Mouse (Mus musculus) lung, adult 18-20 months (tissue): Measurements from ENCODE around the gene Tsc22d1.

Experiments
- DNase-seq, 2 experiments: peaks; one replicate each; pipeline ENCODE4 v3.0.0; 2022; ENCODE audit warnings: mixed read lengths in 2 of 2

Gene Tsc22d1

DNA sequence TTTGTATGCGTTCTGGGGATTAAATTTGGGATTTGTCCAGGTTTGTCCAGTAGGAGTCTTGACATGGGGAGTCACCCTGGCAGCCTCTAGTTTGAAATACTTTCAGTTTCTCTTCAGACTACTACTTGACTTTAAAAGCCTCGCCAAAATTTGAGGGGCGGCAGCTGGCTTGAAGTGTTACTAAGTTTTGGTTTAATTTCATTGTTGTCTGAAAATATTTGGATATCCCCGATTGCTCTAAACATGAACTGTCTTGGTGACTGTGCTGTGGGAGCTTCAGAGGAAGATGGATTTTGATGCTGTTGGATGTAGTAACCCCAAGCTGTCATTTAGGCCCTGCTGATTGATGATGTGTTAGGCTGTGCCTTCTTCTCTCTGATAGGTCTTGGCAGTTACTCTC is 34.2 kb downstream of the Tsc22d1 start:
- DNase-seq: peak; percentile 32 to 56

DNA sequence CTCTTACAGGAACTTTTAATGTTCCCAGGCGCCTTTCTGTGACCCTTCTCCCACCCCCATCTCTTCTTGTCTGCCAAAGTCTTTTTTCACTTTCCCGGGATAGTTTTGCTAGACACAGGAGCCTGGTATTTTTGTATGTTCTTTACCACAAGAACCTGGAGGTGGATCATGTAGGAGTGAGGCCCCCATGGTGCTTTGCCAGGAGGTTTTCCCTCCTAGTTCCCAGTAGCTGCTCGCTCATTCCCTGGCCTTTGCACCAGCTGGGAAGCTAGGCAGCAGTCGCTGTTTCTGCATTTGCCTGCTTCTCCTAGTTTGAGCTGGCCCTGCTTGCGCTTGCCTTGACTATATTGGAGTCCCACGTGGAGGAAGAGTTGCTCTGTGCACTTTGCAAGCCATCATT is 36.2 kb downstream of the Tsc22d1 start:
- no peak for DNase-seq

DNA sequence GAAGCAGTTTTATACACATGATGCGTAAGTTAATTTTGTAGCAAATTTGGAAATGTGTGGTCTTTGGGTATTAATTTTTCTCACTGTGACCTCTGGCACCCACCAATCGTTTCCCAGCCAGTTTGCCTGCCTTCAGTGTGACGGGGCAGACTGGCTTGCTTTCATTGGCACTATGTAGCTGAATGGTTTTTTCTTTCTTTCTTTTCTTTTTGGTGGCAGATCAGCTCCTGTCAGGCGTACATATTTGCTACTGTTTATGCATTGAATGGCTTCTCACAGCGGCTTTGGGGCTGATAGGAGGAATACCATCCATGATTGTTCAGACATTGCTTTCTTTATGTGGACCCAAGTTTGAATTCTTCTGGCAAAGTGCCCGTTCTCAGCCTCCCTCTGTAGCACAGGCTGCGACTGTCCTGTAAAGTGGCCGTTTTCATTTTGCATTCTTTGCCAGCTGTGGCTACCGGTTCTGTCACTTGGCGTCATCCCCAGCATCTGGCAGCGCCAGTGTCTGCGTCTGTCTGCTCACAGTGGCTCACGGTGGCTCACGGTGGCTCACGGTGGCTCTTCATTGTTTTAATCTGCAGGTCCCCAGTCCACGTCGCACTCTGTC is 38.1 kb downstream of the Tsc22d1 start:
- DNase-seq: no peak

DNA sequence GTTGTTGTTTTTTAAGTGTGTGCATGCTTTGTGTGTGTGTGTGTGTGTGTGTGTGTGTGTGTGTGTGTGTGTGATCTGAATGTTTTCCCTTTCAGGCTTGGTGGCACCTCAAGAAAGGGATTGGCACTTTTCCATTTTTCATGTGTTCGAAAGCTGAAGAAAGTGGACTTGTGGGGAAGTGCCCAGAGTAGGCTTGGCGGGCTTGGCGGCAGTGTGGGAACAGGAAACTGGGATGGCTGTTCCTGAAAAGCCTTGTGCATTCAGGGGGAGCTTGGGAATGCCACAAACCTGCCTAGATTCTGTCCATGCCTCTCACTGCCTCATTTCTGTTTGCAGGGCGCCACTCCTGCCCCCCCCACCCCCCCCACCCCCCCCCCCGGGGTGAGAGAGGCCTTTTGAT is 39.9 kb downstream of the Tsc22d1 start:
- DNase-seq: no peak

DNA sequence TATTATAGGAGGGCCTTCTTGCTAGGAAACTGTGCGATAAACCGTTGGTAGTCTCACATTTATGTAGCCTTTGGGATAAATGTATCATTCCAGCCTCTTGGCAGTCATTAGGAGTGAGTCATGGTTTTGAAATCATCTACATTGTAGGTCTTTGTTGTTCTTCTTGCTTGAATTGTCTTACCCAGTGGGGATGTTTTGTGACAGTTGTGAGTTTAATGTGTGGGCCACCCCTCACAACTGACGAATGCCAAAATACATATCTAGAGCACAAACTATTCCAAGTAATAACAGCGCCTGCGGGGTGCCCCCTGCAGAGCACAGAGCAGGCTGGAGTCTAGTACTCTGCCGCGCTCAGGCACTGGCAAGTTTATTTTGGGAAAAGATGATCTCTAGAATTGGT is 40.4 kb downstream of the Tsc22d1 start:
- no peak for DNase-seq

DNA sequence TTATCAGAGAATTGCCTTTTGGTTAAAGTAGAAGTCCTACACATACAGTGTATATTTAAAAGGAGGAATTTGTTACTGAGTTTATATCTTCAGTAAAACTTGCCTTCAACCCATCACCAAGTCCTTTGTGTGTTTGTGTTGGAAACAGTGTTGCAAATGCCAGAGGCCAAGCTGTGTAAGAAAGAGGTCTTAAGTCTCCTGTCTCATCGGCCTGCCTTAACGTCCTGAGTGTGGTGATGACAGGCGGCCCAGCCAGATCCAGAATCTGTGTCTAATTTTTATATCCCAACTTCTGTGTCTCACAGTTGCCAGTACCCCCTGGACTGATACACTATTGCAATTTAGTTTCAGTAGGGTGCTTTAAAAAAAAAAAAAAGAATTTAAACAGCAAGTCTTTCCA is 42.9 kb downstream of the Tsc22d1 start:
- DNase-seq: no peak

DNA sequence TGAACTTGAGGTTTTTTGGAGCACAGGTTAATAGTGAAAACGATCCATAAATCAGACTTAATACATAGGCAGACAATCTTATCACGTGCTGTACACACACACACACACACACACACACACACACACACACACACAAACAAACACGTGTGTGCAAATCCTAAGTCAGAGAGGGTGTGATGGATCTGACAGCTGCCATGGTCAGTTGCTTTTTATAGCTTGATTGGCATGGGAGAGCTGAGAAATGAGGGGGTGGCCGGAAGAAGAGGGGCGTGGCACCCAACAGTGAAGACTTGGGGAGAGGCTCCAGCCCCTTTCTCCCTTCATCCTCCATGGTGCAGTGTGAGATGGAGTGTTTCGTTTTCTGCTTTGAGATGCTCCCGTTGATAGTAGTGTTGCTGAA is 45.4 kb downstream of the Tsc22d1 start:
- DNase-seq: no peak

DNA sequence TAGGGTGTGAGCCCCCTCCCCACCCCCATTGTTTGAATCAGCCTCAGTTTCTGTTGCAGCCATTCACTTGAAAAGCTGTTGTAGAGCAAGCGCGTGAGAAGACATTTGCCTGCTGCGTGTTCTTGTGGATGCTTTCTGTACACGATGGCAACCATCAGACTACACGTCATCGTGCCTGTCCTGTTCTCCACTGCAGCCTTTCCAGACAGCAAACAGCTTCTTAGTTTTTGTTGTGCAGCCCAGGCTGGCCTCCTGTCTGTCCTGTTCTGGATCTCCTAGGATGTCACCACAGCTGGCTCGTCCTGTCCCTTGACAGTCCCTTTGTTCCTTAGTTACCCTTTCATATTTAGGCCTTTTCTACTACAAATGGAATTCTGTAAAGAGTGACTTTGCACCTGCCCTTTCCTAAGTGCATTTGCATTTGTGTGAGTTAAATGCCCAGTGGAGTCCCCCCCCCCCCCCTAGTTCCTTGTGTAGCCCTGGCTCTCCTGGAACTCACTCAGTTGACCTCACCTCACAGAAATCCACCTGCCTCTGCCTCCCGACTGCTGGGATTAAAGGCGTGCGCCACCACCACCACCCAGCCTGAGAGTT is 46.5 kb downstream of the Tsc22d1 start:
- no peak for DNase-seq

DNA sequence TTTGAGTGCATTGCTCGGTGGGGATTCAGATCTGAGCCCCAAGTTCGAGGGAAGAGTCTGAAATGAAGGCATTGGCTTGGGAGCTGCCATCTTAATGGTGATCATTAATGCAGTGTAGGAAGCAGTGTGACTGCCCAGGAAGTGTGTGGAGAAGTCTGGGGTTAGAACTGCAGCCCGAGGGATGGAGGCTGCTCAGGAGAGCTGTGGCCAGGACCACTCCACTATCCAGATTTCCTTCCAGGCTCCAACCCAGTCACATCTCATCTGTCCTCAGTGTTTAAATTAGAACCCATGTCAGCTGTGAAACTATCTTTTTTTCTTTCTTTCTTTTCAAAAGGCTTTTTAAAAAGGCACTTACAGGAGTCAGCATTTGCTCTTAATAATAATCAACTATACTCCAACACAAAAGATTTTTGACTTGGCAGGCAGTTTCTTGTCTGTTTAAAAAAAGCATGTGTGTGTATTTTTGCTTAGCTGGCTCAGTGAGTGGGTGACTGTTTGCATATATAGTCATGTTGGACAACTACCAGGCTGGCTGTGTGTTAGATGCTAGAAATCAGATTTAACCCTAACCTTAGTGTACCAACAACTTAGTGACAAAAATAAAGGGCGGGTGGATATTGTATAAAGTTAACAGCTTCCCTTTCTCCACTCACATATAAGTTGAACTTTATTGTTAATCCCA is 48.8 kb downstream of the Tsc22d1 start:
- DNase-seq: no peak

DNA sequence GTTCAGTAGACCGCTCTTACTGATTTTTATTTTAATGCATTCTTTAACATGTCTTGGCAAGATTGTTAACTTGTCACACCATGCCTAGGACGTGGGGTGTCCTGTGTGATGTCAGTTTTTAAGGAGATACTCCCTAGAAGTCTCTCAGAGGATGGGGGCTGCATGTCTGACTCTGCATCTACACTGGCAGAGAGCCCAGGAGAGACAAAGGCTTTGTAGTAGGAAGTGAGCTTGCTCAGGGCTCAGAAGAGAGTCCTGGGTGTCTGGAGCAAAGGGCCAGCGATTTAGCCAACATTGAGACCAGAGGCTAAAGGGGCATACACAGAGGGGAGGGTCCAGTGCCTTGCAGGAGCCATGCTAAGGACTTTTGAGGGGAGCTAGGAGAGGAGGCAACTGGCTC is 50.2 kb downstream of the Tsc22d1 start:
- no peak for DNase-seq

DNA sequence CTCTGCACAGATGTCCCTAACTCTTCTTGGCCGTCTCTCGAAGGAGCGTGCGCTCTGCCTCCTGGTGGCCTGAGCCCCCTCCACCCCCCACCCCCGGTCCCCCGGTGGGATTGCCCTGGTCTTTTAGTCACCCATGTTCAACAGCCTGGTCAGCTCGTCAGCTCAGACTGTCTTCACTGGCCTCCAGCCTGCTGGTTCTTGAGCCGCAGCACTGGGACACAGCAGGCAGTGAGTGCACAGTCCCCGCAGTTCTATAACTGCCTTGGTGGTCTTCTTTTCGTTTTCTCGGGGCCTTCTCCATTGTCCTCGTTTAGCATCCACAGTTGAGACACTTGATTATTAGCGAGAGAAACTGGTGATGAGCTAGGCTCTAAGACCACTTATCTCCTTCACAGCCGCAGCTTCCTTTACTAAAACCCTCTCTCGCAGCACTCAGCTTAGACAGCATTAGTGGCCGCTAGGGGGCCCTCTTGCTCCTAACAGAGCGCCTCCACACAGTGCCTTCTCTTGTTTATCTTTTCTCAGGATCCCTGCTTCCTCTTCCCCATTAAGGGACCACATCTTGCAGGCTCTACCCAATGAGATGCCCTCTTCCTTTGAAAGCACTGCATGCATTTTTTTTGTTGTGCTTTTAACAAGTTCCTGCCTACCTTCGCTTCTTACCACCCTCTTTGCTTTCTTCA is 52.0 kb downstream of the Tsc22d1 start:
- peak; percentile 60 to 72 for DNase-seq

DNA sequence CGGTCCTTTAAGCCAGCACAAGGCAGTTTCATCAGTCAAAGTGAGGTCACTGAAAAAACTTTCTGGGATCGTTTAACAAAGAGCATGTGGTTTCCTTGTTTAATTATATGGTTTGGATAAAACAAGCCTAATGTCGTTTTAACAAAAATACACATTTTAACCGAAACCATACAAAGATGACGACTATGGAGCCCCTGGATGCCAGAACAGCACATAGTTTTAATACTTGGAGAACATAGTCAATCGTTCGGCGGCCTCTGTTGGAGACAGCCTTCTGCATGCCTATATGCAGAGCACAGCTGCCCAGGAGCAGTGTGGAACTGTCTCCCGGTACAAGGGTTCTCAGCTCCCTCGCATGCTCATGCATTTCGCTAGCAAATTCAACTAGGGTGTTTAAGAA is 53.2 kb downstream of the Tsc22d1 start:
- no peak for DNase-seq

DNA sequence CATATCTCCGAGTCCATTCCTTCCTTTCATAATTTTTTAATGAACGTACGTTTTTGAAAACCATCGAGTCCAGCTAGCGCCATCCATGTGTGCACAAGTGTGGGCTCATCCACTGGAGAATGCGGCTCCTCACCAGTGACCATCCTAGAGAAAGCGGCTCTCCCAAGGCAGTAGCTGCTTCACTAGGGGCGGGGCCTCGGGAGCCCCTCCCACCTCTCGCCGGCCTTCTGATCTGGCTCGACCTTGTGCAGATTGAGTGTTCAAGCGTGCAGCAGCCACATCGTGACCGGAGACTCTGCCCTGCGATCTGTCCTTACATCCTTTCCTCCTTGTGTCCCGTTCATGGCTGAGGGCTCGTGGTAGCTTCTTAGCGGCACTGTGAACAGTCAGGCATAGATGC is 56.5 kb downstream of the Tsc22d1 start:
- no peak for DNase-seq

DNA sequence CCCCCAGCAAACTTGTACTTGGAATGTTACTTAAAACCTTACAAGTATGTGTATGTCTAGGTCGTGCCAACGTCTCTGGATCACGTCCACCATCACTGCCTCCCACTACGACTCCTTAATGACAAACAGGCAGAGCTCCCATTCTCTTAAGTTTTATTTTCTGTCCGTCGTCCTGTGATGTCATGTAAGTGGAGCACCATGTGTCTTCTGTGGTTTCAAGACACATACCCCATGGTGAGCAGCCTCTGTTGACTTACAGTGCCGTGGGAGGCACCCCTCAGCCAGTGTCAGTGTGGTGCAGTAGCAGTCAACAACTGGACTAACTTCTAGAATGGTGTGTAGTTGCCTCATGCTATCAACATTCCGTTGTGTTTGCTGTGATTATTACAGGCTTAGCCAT is 57.7 kb downstream of the Tsc22d1 start:
- no peak for DNase-seq

DNA sequence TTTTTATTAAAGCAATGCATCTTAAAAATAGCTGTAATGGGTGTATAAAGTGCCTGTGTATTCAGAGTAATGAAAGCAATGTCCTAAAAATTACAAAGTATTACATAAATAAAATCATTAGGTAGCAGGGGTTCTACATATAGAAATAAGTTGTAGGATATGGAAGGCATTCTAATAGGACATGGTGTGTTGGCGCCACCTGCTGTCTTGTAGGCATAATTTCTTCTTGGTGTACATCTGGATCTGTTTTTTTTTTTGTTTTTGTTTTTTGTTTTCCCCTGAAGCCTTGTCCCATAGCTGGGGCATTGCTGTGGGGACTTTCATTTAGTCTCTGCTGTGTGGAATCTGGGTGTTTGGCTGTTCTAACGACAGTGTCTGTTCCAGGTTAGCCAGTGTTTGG is 58.6 kb downstream of the Tsc22d1 start:
- DNase-seq: peak; percentile 30 to 46

DNA sequence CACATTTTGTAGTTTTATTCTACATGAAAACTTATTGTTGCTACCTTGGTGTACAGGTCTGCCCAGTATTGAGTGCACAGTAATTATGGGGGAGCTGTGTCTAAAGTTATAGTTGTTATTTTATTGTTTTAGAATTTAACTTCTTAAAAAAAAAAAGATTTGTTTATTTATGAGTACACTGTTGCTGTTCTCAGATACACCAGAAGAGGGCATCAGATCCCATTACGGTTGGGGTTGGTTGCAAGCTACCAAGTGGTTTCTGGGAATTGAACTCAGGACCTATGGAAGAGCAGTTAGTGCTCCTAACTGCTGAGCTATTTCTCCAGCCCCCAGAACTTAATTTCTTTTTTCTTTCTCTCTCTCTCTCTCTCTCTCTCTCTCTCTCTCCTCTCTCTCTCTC is 59.4 kb downstream of the Tsc22d1 start:
- no peak for DNase-seq

DNA sequence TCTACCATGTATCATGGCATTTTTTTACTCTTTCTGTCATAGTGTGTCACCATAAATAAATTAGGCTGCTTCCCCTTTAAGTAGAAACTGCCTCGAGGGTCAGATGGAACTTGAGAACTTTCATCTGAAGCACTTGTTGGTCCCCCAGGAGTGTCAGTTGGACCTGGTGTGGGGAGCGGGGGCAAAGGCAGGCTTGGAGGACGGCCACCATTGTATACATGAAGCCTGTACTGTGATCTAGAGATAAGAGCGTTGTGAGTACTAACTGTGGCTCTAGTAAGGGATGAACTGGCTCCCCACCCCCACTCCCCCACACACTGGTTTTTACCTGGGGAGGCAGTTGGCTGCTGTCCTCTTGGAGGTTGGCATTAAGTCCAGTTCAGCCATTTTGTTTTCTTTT is 62.0 kb downstream of the Tsc22d1 start:
- DNase-seq: no peak

DNA sequence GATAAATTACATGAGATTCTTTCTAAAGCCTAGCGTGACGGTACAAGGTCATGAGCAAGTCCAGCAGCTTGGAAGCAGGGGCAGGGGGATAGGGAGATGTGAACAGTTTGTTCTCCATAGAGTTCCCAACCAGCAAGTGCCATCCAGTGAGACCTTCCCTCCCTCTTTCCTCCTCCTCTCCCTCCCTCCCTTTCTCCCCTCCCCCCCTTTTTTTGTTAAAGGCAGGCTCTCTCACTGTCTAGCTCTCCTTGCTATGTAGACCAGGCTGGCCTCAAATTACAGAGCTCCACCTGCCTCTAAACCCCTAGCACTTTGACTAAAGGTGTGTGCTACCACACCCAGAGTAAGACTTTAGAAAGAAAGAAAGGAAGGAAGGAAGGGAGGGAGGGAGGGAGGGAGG is 63.3 kb downstream of the Tsc22d1 start:
- no peak for DNase-seq

DNA sequence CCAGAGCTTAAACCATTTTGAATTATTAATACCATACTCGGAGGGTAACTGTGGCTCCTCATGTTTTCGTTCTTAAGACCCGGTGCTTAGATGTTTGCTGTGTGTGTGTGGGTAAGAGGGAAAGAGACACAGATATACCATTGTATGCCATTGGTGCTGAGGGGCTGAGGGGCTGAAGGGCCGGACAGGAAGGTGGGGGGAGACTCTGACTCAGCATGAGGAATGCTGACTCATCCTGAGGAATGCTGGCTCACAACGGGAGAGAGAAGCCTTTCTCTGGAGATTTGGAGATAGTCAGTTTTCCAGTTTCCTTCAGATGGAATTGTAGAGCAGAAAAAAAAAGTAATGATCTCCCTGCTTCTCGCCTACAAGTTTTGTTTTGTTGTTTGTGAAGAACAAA is 63.9 kb downstream of the Tsc22d1 start:
- no peak for DNase-seq

DNA sequence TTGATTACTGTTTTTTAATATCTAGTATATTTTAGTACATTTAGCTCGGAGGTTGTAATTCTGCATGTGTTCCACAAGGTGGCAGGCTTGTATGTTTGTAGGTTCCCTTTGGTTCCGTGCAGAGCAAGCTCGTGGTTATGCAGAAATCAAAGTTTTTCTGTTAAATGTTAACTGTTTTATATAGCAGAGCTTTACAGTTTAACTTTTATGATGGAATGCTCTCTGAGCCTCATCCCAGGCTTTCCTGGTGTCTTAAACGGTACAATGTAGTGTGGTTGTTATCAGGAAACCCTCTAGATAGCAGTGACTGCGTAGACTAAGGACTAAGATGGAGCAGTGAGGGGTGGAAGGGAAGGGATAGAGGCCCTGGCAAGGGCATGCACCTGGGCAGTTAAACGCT is 65.1 kb downstream of the Tsc22d1 start:
- no peak for DNase-seq

DNA sequence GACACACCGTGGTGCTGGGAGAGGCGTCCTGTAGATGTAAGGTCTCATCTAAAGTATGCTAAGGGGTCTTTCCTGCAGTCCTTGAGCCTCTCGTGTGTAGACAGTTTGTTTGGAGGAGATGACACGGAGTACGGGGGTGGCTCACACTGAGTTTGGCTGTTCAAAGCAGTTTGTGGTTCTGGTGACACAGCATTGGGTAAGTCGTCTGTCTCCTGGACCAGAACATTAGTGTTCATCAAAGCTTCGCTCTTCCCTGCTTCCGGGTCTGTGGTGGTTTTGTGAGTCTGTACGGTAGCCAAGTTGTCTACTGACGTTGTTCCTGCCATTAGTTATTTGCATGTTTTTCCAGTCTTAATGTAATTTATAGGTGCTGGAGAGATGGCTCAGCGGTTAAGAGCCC is 65.7 kb downstream of the Tsc22d1 start:
- DNase-seq: no peak

DNA sequence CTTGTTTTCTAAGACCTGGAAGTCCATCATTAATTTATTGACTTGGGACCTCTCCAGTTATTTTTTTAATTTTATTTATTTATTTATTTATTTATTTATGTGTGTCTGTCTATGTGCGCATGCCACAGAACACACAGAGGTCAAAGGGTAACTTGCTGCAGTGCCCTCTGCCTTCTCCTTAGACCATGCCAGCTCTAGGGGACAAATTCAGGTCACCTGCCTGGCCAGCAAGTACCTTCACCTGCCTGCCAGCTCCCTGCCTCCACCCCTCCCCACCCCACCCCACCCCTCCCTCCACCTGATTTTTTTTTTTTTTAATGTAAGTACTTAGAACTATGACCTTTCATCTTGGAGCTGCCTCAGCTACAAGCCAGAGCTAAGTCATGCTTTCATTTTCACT is 68.9 kb downstream of the Tsc22d1 start:
- no peak for DNase-seq

DNA sequence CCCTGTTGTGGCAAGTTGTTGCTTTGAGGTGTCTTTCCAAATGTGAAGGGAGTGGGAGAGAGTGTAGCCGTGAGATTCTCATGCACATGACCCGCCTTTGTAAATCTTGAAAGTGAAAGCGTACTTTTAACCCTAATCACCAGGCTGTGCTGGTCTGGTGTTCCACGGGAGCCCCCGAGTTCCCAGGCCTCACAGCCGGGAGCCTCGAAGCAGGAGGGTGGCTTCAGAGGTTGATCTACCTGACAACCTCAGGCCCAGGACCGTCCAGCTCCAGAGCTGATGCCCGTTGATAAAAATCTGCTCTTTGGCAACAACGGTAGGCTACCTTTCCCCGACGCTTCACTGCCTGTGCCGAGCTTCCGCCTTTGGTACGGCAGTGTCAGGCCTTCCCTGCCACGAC is 72.8 kb downstream of the Tsc22d1 start:
- DNase-seq: no peak
